Mouse (Mus musculus): ENCODE data around the gene Tsn. TPM values are rescaled to one million over a fixed set of nuclear protein-coding genes. Genes with fewer than 3 reads are reported as not detected.

Gene Tsn
- total RNA-seq, 2 experiments from 2014 or later = 179 to 180 TPM

Other genes starting within 250 kb of the Tsn start
- gene Gm29106, start 135.2 kb downstream of the Tsn start, total RNA-seq (2021) = not detected
- gene Nifk, start 10.1 kb upstream of the Tsn start, total RNA-seq (2021) = 10 to 100 TPM; 40.0 to 42.1 TPM
- 100 to 1,000 TPM; 219 to 233 TPM for gene Clasp1, start 77.3 kb upstream of the Tsn start, total RNA-seq (2021)